Mouse (Mus musculus): Measurements from ENCODE around the gene Slc28a2.
A peak's percentile ranks its signal among the peaks of the same experiment; 100 is the strongest.
"Not testable (repeated sequence)": the region's sequence is repeated elsewhere in the genome, so short reads cannot be mapped to it uniquely, and the experiment has no call there.

Gene Slc28a2

GRCm38 (mm10) chr2:122467351-122468013 lies 41.2 kb downstream of the Slc28a2 start:
- DNase-seq, result peak; percentile 95

GRCm38 (mm10) chr2:122469221-122469620 lies 42.9 kb downstream of the Slc28a2 start:
- no peak for DNase-seq

- DNase-seq, result no peak
Observed at GRCm38 (mm10) chr2:122476585-122476984, 50.3 kb downstream of the Slc28a2 start.

GRCm38 (mm10) chr2:122483787-122484186 lies 57.5 kb downstream of the Slc28a2 start:
- not testable (repeated sequence) for DNase-seq

GRCm38 (mm10) chr2:122484641-122485040 lies 58.4 kb downstream of the Slc28a2 start, which contains the start of gene Gm14085:
Gm14085 (plus strand) TSS chr2:122484941.
- no peak for DNase-seq

GRCm38 (mm10) chr2:122485654-122486053 lies 59.4 kb downstream of the Slc28a2 start:
- not testable (repeated sequence) for DNase-seq

- not testable (repeated sequence) for DNase-seq
Observed at GRCm38 (mm10) chr2:122486122-122486521, 59.8 kb downstream of the Slc28a2 start.

GRCm38 (mm10) chr2:122486674-122487073 lies 60.4 kb downstream of the Slc28a2 start:
- DNase-seq, result no peak

Measured in kidney, adult 8-10 months (tissue).